Mouse (Mus musculus) central nervous system, embryonic 14 days (tissue): ENCODE data around the gene Ubr1. TPM values are rescaled to one million over a fixed set of nuclear protein-coding genes. Genes with fewer than 3 reads are reported as not detected.

Experiments
- polyA plus RNA-seq: library from polyadenylated mRNA; depleted of rRNA; stranded (reverse); fragments of >200 nt; gene quantifications from 2 replicates; pipeline ENCODE4 v1.2.3, GENCODE M21; 2012; rRNA removed

Ubr1 gene
- polyA plus RNA-seq = 23.3 TPM in 2 replicates

DNA sequence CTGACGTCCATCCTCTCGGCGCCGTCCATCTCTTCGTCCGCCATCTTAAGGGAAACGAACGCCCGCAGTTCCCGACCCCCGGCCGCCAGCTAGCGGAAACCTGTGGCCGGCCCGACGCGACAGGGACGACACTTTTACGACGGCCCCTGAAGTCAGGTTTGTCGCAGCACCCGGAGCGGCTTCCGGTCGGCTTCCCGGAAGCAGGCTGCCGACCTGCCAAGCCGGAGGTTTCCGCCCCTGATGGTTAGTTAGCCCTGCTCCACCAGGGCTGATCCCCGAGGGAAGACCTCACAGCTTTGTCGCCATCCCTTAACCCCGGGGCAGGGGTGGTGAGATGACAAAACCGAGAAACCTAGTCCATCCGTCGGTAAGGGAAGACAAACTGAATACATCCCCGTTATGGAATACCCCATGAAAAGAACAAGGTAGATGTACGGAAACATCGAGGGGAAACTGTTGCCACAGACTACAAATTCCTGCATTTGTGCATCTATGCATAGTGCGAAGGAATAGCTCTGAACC is at the start of gene Ubr1:
Gene Ubr1, minus strand, starts transcription at position 157 of the 522 bp plus-strand sequence.

DNA sequence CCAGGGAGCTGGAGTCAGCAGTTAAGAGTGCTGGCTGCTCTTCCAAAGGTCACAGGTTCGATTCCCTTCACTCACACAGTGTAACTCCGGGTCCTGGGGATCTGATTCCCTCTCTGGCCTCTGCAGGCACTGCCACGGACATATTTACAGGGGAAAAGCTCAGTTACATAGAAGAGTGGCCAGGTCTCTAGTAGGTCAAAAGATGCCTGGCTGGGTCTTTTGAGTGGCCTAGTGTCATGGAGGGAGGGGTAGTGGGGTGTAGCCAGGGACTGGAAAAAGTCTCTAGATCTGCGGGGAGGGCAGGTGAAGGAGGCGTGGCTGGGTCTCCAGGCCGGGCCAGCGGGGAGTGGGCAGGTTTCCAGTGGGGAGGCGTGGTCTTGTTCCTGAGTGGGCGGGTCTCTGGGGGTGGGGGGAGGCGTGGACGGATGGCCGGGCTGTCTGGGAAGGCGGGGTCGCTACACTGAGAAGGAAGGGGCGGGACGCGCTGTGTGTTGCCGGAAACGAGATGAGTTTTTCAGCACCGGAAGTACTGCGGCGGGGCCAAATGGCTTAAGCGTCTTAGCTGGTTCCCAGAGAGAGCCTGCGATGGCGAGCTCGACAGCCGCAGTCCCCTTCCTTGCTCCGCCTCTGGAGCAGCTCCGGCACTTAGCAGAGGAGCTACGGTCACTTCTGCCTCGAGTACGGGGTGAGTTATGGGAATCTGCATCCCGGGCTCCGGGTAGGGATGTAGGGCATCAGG is 37.6 kb upstream of the Ubr1 start, which contains the start of gene Ccndbp1:
Gene Ccndbp1, plus strand, starts transcription at position 479 of the 739 bp plus-strand sequence.

DNA sequence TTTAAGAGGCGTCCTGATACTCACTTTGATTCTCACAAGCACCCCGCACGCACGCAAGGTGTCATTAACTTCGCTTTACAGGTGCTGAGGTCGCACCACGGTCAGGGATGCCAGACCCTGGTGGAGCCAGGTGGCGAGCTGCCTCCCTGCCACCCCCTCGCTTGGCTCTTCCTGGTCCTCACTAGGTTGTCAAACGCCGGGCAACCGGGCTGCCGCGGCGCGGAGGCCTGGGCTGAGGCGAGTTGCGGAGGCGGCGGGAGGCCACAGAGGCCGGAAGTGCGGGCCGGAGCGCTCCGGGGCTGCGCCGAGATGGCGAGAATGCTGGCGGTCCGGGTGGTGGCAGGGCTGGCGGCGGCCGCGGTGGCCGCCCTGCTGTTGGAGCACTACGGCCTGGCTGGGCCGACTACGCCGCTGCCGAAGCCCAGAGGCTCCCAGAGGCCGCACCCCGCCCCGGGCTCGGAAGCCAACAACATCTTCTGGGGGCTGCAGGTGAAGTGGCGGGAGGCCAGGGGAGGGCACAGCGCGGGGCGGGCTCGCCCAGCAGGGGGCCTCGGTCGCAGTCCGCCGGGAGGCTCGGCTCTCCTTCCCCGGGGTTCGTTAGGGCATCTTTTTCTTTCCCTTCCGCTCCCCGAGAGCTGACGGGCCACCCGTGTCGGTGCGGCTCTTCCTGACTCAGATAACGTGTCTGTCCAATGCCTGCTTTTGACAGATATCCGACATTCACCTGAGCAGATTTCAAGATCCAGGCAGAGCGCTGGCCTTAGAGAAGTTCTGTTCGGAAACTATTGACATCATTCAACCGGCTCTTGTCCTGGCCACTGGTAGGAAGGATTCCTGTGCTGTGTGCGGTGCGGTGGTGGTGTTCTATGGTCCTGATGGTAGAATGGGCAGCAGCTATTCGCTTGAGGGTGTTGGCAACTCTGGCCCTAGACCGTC is 6.7 kb upstream of the Ubr1 start, which contains the start of gene Tmem62:
Gene Tmem62, plus strand, starts transcription at position 28 of the 936 bp plus-strand sequence.

GRCm38 (mm10) chr2:120850424-120851082 is 120.0 kb downstream of the Ubr1 start, which contains the start of gene Ttbk2:
Ttbk2 (minus strand) TSS chr2:120850604.

DNA sequence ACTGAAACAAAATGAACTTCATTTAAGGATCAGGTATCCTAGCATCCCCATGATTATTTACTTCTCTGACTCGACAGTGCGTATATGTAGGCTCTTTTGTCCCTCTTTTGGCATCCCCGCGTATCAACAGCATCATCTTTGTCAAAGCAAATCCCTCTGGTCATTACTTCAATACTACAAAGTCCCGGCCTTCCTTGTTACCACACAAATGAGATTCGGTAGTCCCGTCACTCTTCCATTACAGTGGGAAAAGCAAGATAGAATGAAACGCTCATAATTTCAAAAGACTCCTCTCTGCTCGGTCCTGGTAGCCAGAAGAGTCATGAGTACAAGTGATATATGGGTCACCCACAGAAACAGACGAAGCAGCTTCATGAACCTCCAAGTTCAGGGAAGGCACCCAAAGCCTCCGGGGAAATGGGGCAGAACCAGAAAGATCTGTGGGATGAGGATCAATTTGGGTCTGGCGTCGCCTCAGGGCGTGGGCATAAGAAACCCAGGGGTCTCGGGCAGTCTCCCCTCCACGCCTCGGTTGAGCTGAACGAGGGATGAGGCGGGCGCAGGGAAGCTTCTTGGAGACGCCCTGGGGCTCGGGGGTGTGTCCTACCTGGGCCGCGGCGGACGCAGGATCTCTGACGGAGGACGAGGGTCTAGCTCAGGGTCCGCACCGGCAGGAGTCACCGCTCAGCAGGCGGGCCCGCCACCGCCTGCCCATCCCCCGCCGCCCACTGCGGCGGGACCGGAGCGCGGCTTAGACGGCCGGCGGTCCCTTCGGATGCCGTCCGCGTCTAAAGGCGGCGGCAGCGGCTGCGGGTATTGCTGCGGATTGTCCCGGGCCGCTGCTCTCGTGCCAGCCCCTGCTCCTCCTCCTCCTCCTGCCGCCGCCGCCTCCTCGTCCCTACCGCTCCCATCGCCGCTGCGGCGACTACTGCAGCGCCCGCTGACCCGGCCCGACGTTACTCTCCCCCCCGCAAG is 120.8 kb downstream of the Ubr1 start, which contains the start of gene Cdan1:
Gene Cdan1, minus strand, starts transcription at position 680 of the 975 bp plus-strand sequence.

Other genes with a start within 250 kb of the Ubr1 start
- 30.4 and 33.1 TPM in 2 replicates for gene Cdan1, start 120.6 kb downstream of the Ubr1 start, polyA plus RNA-seq
- 15.1 and 17.1 TPM in 2 replicates for gene Ttbk2, start 120.1 kb downstream of the Ubr1 start, polyA plus RNA-seq
- 11.6 and 12.5 TPM in 2 replicates for gene Tmem62, start 6.3 kb upstream of the Ubr1 start, polyA plus RNA-seq
- gene Ccndbp1, start 37.7 kb upstream of the Ubr1 start, polyA plus RNA-seq = 62.9 and 64.2 TPM in 2 replicates
- gene Epb42, start 66.4 kb upstream of the Ubr1 start, polyA plus RNA-seq = 0.28 and 0.61 TPM in 2 replicates
- 0.06 TPM in 1 of 2 replicates, not detected in the other for gene Tgm5, start 115.1 kb upstream of the Ubr1 start, polyA plus RNA-seq
- 0.11 and 0.12 TPM in 2 replicates for gene Tgm7, start 139.1 kb upstream of the Ubr1 start, polyA plus RNA-seq
- gene Adal, start 169.7 kb upstream of the Ubr1 start, polyA plus RNA-seq = 23.4 and 26.9 TPM in 2 replicates
- 9.2 and 11.1 TPM in 2 replicates for gene Lcmt2, start 169.9 kb upstream of the Ubr1 start, polyA plus RNA-seq
- gene Tubgcp4, start 199.9 kb upstream of the Ubr1 start, polyA plus RNA-seq = 52.5 and 55.1 TPM in 2 replicates
- 7.2 and 7.3 TPM in 2 replicates for gene Zscan29, start 200.4 kb upstream of the Ubr1 start, polyA plus RNA-seq